Mouse (Mus musculus) midbrain, embryonic 12.5 days (tissue): Measurements from ENCODE around the gene Gprc5a. TPM values are rescaled to one million over a fixed set of nuclear protein-coding genes. Genes with fewer than 3 reads are reported as not detected.

Experiments used
- ATAC-seq: fragments of 200-750 bp; cut with Nextera tagmentation; 2 replicates; pipeline ENCODE4 v1.8.0; 2017; ENCODE audit warnings: low read depth, moderate TSS enrichment, moderate library complexity; ENCODE audit not compliant: low FRiP score
- H3K27ac ChIP-seq: fragments of 300-500 bp; sonication (generic); replicated peaks from 2 replicates; pipeline ENCODE4 v1.5.1; 2016; ENCODE audit warnings: mild to moderate bottlenecking
- H3K27me3 ChIP-seq: fragments of 300-500 bp; sonication (generic); 2 replicates; pipeline ENCODE4 v1.6.1; 2016; ENCODE audit warnings: mild to moderate bottlenecking
- H3K36me3 ChIP-seq: fragments of 300-500 bp; sonication (generic); 2 replicates; pipeline ENCODE4 v1.6.1; 2016
- H3K4me1 ChIP-seq: fragments of 300-500 bp; sonication (generic); 2 replicates; pipeline ENCODE4 v1.6.1; 2016
- H3K4me2 ChIP-seq: fragments of 300-500 bp; sonication (generic); replicated peaks from 2 replicates; pipeline ENCODE4 v1.6.1; 2016; ENCODE audit warnings: mild to moderate bottlenecking, moderate library complexity
- H3K4me3 ChIP-seq: fragments of 300-500 bp; sonication (generic); 2 replicates; pipeline ENCODE4 v1.5.1; 2016; ENCODE audit warnings: mild to moderate bottlenecking
- H3K9ac ChIP-seq: fragments of 300-500 bp; sonication (generic); replicated peaks from 2 replicates; pipeline ENCODE4 v1.6.1; 2016; ENCODE audit warnings: mild to moderate bottlenecking, moderate library complexity
- H3K9me3 ChIP-seq: fragments of 300-500 bp; sonication (generic); 2 replicates; pipeline ENCODE4 v1.6.1; 2016; ENCODE audit warnings: mild to moderate bottlenecking
- WGBS: fragments of 180-500 bp; shearing (Covaris S2); methylation state at CpG from one replicate; pipeline ENCODE4 v1.1.7; 2016; 5-methylcytosine and 5-hydroxymethylcytosine counted together
- polyA plus RNA-seq: library from polyadenylated mRNA; unstranded; fragments of >200 nt; fragmentation: Nextera tagmentation; extraction: Ambion mirVana; gene quantifications from 2 replicates; pipeline ENCODE4 v1.2.1, GENCODE M21; 2016

Gene Gprc5a
- polyA plus RNA-seq, 1 experiment from 2014 or later = 1.9 TPM

DNA sequence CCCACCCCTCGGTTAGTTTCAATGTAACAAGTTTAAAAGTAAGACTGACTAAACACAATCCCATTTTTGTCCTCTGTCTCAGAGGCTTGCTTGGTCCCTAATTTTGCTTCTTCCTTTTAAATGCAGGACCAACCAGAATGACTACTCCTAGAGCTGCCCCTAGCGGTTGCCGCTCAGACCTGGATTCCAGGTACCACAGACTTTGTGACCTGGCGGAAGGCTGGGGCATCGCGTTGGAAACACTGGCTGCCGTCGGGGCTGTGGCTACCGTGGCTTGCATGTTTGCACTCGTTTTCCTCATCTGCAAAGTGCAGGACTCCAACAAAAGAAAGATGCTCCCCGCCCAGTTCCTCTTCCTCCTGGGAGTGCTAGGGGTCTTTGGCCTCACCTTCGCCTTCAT is 13.0 kb downstream of the Gprc5a start:
- ATAC-seq = no peak
- Histone ChIP-seq H3K4me3 (no peak overlapping the region), H3K9ac (no peak overlapping the region), H3K27me3 (no peaks in the 10 kb centered on the region), H3K4me1 (no peaks in the 10 kb centered on the region), H3K36me3 (no peaks in the 10 kb centered on the region), H3K27ac (no peak overlapping the region), H3K9me3 (no peaks in the 10 kb centered on the region), H3K4me2 (no peak overlapping the region)
- WGBS = 50% methylated on average over 12 of the region's 12 CpGs

DNA sequence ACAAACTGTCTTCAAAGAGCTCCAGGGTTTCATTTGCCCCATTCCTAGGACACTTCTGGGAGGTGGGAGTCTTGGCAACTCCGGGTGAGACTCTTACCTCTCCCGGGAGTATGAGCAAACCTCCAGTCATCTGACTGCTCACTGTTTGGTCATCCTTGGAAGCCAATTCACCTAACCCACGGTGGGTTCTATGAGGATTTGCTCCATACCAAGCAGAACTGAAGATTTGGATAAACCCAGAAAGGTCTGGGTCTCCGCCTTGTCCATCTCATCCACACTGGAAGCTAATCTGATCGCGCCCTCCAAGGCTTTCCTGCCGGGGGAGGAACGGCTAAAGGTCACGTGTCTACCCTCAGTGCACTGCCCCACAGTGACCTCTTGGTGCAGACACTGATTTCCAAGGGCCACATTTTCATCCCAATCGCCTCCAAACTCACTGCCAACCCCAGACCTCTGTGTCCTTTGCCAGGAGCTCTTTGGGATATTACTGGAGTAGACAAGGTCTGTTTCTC is 18.6 kb downstream of the Gprc5a start:
- ATAC-seq = no peak

GRCm38 (mm10) chr6:135085703-135086102 is 20.3 kb downstream of the Gprc5a start:
- H3K4me3 ChIP-seq = no peak overlapping the region
- H3K36me3 ChIP-seq = no peaks in the 10 kb centered on the region
- WGBS = 84% methylated on average over 1 of the region's 1 CpGs
- H3K4me2 ChIP-seq = no peak overlapping the region
- H3K9ac ChIP-seq = no peak overlapping the region
- H3K4me1 ChIP-seq = peaks cover 5% of the 10 kb centered on the region
- peaks cover 13% of the 10 kb centered on the region for H3K27me3 ChIP-seq
- no peak for ATAC-seq
- H3K27ac ChIP-seq = no peak overlapping the region
- no peaks in the 10 kb centered on the region for H3K9me3 ChIP-seq

More for the DNA sequence above, 18.6 kb downstream of the Gprc5a start:
- H3K9ac ChIP-seq = no peak overlapping the region
- H3K27me3 ChIP-seq = peaks cover 5% of the 10 kb centered on the region
- no peak overlapping the region for H3K27ac ChIP-seq
- H3K36me3 ChIP-seq = no peaks in the 10 kb centered on the region
- H3K9me3 ChIP-seq = no peaks in the 10 kb centered on the region
- H3K4me3 ChIP-seq = no peak overlapping the region
- WGBS = 74% methylated on average over 10 of the region's 10 CpGs
- peaks cover 5% of the 10 kb centered on the region for H3K4me1 ChIP-seq
- H3K4me2 ChIP-seq = no peak overlapping the region

GRCm38 (mm10) chr6:135087721-135088451 is 22.4 kb downstream of the Gprc5a start:
- Histone ChIP-seq H3K9ac (no peak overlapping the region), H3K4me1 (peaks cover 5% of the 10 kb centered on the region), H3K27me3 (peaks cover 17% of the 10 kb centered on the region), H3K4me2 (peak overlapping the region; percentile 26), H3K4me3 (no peak overlapping the region), H3K36me3 (no peaks in the 10 kb centered on the region), H3K9me3 (no peaks in the 10 kb centered on the region), H3K27ac (no peak overlapping the region)
- peak; percentile 80 for ATAC-seq
- 33% methylated on average over 19 of the region's 19 CpGs for WGBS

- Histone ChIP-seq H3K27me3 (peaks cover 17% of the 10 kb centered on the region), H3K9me3 (no peaks in the 10 kb centered on the region), H3K4me2 (no peak overlapping the region), H3K4me3 (no peak overlapping the region), H3K9ac (no peak overlapping the region), H3K27ac (no peak overlapping the region), H3K36me3 (no peaks in the 10 kb centered on the region), H3K4me1 (peaks cover 5% of the 10 kb centered on the region)
- ATAC-seq = no peak
- 25% methylated on average over 8 of the region's 8 CpGs for WGBS
Observed at GRCm38 (mm10) chr6:135089786-135090185, 24.3 kb downstream of the Gprc5a start.

DNA sequence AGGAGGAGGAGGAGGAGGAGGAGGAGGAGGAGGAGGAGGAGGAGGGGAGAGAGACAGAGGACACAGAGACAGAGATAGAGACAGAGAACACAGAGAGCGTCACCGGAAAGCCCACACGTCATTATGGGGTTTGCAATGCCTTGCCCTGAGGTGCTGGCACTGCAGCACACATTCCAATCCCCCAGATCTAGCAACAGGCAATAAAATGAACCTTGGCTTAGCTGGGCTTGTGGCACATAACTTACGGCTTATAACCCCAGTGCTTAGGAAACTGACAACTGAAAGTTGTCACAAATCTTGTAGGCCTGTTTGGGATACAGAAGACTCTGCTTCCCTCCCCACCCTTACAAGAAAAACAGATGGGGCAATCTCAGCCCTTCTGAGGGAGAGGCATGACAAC is 25.2 kb downstream of the Gprc5a start:
- Histone ChIP-seq H3K27me3 (peaks cover 21% of the 10 kb centered on the region), H3K4me1 (peaks cover 5% of the 10 kb centered on the region), H3K9me3 (no peaks in the 10 kb centered on the region), H3K4me2 (no peak overlapping the region), H3K36me3 (no peaks in the 10 kb centered on the region), H3K9ac (no peak overlapping the region), H3K27ac (no peak overlapping the region), H3K4me3 (no peak overlapping the region)
- ATAC-seq = no peak
- WGBS = 77% methylated on average over 4 of the region's 4 CpGs

DNA sequence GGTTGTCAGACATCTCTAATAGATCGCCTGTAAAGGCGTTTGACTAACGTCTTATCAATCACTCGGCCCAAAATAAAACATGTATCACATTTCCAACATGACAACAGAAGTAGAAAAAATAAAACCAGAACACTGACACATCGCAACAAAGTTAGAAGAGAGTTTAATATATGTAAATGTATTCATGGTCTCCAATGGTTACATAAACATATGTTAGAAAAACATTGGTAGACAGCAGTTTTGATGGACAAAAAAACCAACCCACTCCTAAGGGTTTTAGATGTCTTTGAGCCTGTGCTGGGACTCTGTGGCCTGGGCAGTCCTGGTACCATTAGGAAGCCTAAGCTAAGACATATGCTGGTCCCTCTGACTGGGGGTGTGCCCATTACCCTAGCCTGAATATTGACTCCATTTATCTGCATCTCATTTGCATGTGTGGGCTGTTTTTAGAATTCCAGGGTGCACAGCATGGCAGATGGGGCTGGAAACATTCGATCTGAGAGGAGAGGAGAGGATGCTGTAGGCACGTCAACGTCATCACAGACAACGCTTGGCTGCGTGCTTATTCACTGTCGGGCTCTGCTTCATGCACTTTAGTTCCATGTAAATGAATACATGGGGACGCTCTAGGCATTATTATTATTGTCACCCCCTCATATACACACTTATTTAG is 27.5 kb downstream of the Gprc5a start:
- no peak for ATAC-seq
- no peak overlapping the region for H3K4me3 ChIP-seq
- H3K4me2 ChIP-seq = no peak overlapping the region
- peaks cover 3% of the 10 kb centered on the region for H3K4me1 ChIP-seq
- H3K9ac ChIP-seq = no peak overlapping the region
- no peaks in the 10 kb centered on the region for H3K36me3 ChIP-seq
- peaks cover 32% of the 10 kb centered on the region for H3K27me3 ChIP-seq
- H3K9me3 ChIP-seq = no peaks in the 10 kb centered on the region
- H3K27ac ChIP-seq = no peak overlapping the region
- WGBS = 91% methylated on average over 12 of the region's 12 CpGs

GRCm38 (mm10) chr6:135100787-135101472 is 35.5 kb downstream of the Gprc5a start:
- no peak overlapping the region for H3K27ac ChIP-seq
- ATAC-seq = no peak
- WGBS = 77% methylated on average over 15 of the region's 15 CpGs
- 0 out of 2 replicates have a peak, but pooled peaks cover 5% of the 10 kb centered on the region for H3K4me1 ChIP-seq
- H3K9me3 ChIP-seq = no peaks in the 10 kb centered on the region
- no peak overlapping the region for H3K4me3 ChIP-seq
- H3K4me2 ChIP-seq = no peak overlapping the region
- H3K27me3 ChIP-seq = peaks cover 58% of the 10 kb centered on the region
- no peak overlapping the region for H3K9ac ChIP-seq
- no peaks in the 10 kb centered on the region for H3K36me3 ChIP-seq

DNA sequence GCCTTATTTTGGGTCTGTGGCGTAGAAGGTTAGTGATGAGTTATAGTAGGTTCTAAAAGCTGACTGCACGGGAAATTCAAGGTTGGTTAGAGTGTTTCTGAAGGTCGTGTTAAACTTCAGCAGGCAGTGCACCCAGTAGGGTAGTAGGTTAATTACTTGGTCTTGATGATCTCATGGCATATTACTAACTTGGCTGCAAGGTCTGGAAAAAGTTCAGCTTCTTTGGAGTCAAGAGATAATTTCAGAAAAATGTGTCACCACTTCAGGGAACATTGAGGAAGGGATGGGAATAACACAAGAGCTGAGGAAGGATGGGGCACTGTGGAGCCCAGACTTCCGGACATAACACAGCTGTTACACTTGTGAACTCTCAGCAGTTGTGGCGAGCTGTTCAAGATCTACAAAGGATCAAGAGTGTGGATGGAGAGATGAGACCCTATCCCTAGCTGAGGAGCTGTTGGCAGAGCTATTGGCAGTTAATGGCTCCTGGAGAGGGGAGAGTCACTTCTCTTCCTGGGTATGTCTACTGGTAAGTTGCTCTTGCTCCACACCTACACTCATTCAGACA is 37.4 kb downstream of the Gprc5a start:
- H3K27me3 ChIP-seq = peaks cover 65% of the 10 kb centered on the region
- H3K9ac ChIP-seq = no peak overlapping the region
- H3K4me2 ChIP-seq = no peak overlapping the region
- no peaks in the 10 kb centered on the region for H3K36me3 ChIP-seq
- no peak overlapping the region for H3K4me3 ChIP-seq
- 87% methylated on average over 5 of the region's 5 CpGs for WGBS
- H3K9me3 ChIP-seq = no peaks in the 10 kb centered on the region
- 0 out of 2 replicates have a peak, but pooled peaks cover 5% of the 10 kb centered on the region for H3K4me1 ChIP-seq
- no peak overlapping the region for H3K27ac ChIP-seq
- ATAC-seq = no peak

DNA sequence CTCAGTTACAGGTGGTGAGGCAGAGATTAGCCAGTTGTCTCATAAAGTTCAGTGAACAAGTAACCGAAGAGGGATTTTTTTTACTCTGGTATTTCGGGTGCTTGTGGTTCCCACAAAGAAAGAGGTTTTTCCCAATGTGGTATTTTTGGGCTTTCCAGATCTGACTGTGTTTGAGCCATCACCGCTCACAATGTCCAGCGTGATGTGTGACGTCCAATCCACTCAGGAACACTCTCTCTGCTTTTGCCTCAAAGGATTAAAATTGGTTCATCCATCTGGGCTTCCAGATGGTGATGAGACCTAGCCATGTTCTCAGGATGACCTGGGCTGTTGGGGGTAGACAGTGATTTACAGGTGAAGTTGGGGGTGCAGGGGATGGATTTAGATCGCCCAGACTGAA is 41.6 kb downstream of the Gprc5a start:
- no peak overlapping the region for H3K4me3 ChIP-seq
- WGBS = 87% methylated on average over 6 of the region's 6 CpGs
- H3K4me1 ChIP-seq = 0 out of 2 replicates have a peak, but pooled peaks cover 5% of the 10 kb centered on the region
- H3K27ac ChIP-seq = no peak overlapping the region
- H3K36me3 ChIP-seq = no peaks in the 10 kb centered on the region
- peaks cover 85% of the 10 kb centered on the region for H3K27me3 ChIP-seq
- ATAC-seq = no peak
- H3K9me3 ChIP-seq = no peaks in the 10 kb centered on the region
- H3K4me2 ChIP-seq = no peak overlapping the region
- no peak overlapping the region for H3K9ac ChIP-seq

DNA sequence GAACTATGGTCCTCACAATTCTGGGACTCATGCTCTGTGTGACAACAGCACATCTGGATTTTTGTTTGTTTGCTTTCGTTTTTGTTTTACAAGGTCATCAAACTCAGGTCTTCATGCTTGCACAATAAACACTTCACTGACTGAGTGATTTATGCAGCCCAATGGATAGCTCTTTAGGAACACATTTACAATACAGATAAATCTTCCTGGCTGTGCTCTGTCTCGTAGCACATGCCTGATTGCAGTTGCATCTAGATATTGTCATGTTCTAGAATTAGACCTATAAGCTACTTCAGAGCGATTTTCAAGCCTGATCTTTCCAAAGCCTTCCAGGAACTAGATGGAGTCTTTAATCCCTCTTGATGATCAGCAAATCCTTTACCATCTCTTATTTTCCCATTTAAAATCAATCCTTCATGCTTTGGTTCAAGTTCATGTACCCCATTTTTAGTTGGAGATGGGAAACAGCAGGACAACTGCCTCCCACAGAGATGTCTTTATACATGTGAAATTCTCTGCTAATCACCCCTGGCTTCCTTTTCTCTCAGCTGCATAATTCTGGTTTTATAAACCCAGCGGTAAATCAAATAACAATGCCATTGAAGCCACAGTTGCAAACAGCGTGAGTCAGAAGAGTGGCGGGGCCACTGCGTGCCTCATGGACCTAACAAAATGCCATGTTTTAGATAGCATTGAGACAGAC is 47.1 kb downstream of the Gprc5a start:
- WGBS = 13% methylated on average over 7 of the region's 7 CpGs
- 0 out of 2 replicates have a peak overlapping the region, but pooled peaks have one; percentile 7 for H3K4me2 ChIP-seq
- H3K4me1 ChIP-seq = peaks cover 10% of the 10 kb centered on the region; the same call in 1 of the 2 replicates
- H3K4me3 ChIP-seq = no peak overlapping the region
- no peaks in the 10 kb centered on the region for H3K9me3 ChIP-seq
- H3K27me3 ChIP-seq = peaks cover 67% of the 10 kb centered on the region
- H3K9ac ChIP-seq = no peak overlapping the region
- no peak overlapping the region for H3K27ac ChIP-seq
- peak; percentile 84 for ATAC-seq
- no peaks in the 10 kb centered on the region for H3K36me3 ChIP-seq
